Mouse (Mus musculus): ENCODE results near the gene Tyro3. TPM values are rescaled to one million over a fixed set of nuclear protein-coding genes. Genes with fewer than 3 reads are reported as not detected.
A peak's percentile ranks its signal among the peaks of the same experiment; 100 is the strongest.

The Tyro3 gene
- total RNA-seq, 2 experiments from 2014 or later, result 203 to 208 TPM

DNA sequence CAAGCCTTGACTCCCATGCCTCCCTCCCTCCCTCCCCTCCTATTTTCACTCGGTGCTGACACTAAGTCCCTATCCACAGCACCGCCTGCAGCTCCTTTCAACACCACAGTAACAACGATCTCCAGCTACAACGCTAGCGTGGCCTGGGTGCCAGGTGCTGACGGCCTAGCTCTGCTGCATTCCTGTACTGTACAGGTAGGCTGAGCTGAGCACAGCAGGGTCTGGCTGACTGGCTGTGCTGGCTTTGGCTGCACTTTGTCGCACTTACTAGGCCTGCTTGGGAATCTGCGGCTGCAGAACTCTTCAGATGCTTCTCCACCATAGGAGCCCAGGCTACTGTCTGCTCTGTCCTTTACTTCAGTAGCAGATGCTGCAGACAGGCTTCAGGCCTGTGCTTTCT is 8.0 kb downstream of the Tyro3 start:
- TF ChIP-seq CTCF (IDR thresholded peaks at IDR 0.05), result no peak
- no peak for DNase-seq (ENCODE audit: extremely low spot score in 1 of 2, low spot score in 2 of 2)
- Histone ChIP-seq H3K4me3 (no peak overlapping the region), H3K27ac (peak overlapping the region; percentile 72)
- intact Hi-C loops (cut with DNase I), result no loop called here

GRCm38 (mm10) chr2:119808438-119808837 is 10.9 kb downstream of the Tyro3 start:
- Histone ChIP-seq H3K27ac (peak overlapping the region; percentile 45), H3K4me3 (no peak overlapping the region)
- DNase-seq (ENCODE audit: extremely low spot score in 1 of 2, low spot score in 2 of 2), result no peak
- intact Hi-C loops (cut with DNase I), result no loop called here
- no peak for TF ChIP-seq CTCF (IDR thresholded peaks at IDR 0.05)

DNA sequence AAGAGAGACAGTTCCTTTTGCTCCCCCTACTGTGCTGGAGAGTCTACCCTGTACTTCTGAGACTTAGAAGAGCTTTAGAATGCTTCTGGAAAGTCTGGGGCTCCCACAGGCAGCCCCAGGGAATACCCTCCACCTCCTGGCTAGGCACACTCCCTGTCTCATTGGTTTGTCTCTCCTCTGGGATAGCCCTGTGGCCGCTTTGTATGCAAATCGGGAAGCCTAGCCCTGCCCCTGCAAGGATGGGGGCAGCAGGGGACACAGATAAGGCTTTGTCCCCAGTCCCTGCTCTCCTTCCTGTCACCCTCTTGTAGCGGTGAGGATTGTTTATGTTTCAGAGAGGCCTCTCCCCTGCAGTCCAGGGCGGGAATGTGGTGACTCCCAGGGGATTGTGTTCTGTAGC is 11.3 kb downstream of the Tyro3 start:
- H3K27ac ChIP-seq, result peak overlapping the region; percentile 45

DNA sequence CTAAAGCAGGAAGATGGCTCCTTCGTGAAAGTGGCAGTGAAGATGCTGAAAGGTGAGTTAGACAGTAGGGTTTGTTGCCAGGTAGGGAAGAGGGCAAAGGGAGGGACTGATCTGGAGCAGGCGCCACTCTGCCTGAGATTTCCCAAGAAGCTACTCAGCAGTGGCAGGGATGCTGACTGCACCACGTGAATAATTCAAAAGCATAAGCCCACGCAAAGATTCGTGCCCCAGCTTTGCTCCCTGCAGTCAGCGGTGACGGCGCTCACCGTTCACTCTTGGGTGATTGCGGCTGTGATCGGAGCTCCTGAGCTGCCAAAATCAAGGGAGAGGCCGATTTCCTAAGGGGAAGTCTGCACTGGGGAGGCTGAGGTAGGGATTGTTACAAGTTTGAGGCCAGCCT is 13.4 kb downstream of the Tyro3 start:
- DNase-seq (ENCODE audit: extremely low spot score in 1 of 2, low spot score in 2 of 2), result peak in 1 of 2 experiments; percentile 49
- intact Hi-C loops (cut with DNase I), result loop anchor here (1.0 kb wide), 1 partner anchor 10 kb away; no protein-coding TSS in a partner anchor
- no peak for TF ChIP-seq CTCF (IDR thresholded peaks at IDR 0.05)
- peak overlapping the region; percentile 78 for H3K27ac ChIP-seq
- H3K4me3 ChIP-seq, result no peak overlapping the region

More for the DNA sequence above, 11.3 kb downstream of the Tyro3 start:
- intact Hi-C loops (cut with DNase I), result no loop called here
- no peak overlapping the region for H3K4me3 ChIP-seq
- DNase-seq (ENCODE audit: extremely low spot score in 1 of 2, low spot score in 2 of 2), result no peak
- TF ChIP-seq CTCF (IDR thresholded peaks at IDR 0.05), result no peak

DNA sequence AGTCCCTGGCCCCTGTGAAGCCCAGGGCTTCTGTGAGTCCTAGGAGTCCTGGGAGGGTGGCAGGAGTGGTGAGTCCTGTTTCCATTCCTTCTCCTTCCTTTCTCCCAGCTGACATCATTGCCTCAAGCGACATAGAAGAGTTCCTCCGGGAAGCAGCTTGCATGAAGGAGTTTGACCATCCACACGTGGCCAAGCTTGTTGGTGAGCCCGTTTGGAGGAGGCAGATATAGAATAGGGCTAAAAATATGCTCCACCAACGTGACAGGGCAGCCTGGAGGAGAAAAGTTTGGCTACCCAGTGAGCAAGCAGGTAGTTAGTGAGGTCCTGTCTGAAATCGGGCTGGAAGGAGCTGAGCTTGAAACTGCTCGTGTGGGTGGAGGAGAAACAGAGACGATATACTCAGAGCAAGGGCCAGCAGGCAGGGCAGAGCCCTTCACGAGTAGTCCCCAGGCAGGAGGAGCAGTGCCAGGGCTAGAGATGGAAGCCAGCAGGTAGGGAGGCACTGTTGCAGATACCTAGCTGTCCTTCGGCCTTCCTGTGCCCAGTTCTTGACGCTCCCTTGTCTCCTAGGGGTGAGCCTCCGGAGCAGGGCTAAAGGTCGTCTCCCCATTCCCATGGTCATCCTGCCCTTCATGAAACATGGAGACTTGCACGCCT is 14.1 kb downstream of the Tyro3 start:
- no peak for TF ChIP-seq CTCF (IDR thresholded peaks at IDR 0.05)
- DNase-seq (ENCODE audit: extremely low spot score in 1 of 2, low spot score in 2 of 2), result peak; percentile 13 to 48
- intact Hi-C loops (cut with DNase I), result loop anchor here (1.0 kb wide), 1 partner anchor 10 kb away; no protein-coding TSS in a partner anchor
- H3K4me3 ChIP-seq, result no peak overlapping the region
- H3K27ac ChIP-seq, result peak overlapping the region; percentile 78

DNA sequence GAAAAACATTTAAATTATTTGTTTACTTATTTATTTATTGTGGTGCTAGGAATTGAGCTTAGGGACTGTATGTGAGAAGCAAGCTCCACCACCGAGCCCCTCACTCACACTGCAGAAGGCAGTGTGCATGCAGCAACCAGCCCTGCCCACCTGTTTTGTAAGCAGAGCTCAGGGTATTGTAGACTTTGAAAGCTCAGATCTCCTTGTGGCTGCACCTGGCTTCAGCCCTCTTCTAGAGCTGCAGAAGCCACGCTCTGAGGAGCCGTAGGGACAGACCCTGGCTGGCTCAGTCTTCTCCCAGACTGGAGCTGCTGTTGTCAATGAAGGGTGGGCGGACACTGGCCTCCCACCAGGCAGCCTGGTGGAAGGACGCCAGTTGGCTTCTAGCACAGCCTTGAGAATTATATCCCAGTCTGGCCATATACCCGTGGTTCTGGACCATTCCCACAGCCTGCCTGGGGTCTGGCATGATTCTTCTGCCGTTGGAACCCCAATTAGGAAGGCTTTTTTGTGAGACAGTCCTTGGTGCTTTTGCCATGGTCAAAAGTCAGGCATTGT is 16.9 kb downstream of the Tyro3 start:
- H3K27ac ChIP-seq, result peak overlapping the region; percentile 78
- no peak overlapping the region for H3K4me3 ChIP-seq
- DNase-seq (ENCODE audit: extremely low spot score in 1 of 2, low spot score in 2 of 2), result peak; percentile 57 to 70
- intact Hi-C loops (cut with DNase I), result no loop called here
- no peak for TF ChIP-seq CTCF (IDR thresholded peaks at IDR 0.05)

GRCm38 (mm10) chr2:119816611-119817010 is 19.1 kb downstream of the Tyro3 start:
- TF ChIP-seq CTCF (IDR thresholded peaks at IDR 0.05), result no peak
- DNase-seq (ENCODE audit: extremely low spot score in 1 of 2, low spot score in 2 of 2), result peak in 1 of 2 experiments; percentile 15

GRCm38 (mm10) chr2:119817047-119817446 is 19.5 kb downstream of the Tyro3 start:
- H3K27ac ChIP-seq, result peak overlapping the region; percentile 64
- intact Hi-C loops (cut with DNase I), result no loop called here
- TF ChIP-seq CTCF (IDR thresholded peaks at IDR 0.05), result no peak
- peak in 1 of 2 experiments; percentile 57 for DNase-seq (ENCODE audit: extremely low spot score in 1 of 2, low spot score in 2 of 2)
- H3K4me3 ChIP-seq, result no peak overlapping the region

More at GRCm38 (mm10) chr2:119816611-119817010, 19.1 kb downstream of the Tyro3 start:
- Histone ChIP-seq H3K4me3 (no peak overlapping the region), H3K27ac (peak overlapping the region; percentile 64)
- intact Hi-C loops (cut with DNase I), result no loop called here

DNA sequence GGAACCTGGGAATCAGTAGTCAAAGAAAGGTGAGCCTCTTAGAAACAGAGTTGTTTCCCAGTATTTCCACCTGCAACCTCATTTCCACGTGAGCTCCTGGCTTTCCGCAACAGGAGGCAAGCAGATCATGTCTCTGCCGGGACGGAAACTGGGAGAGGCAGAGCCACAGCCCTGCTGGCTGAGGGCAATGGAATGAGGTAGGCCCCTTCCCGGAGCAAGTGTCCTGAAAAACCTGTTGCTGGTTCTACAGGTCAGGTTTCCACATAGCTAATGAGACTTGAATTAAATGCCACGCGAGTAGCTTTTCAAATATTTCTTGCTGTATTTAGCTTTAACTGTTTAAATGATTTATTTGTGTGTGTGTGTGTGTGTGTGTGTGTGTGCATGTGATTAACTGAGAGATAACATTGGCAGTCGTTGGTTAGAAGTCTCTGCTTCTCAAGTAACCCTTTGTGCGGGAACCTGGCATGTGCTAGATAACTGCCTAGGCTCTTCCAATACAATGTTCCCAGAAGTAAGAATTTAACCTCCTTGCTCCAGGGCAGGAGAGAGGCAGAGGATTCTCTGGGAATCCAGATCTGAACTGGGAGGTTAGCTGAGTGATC is 21.2 kb downstream of the Tyro3 start:
- intact Hi-C loops (cut with DNase I), result no loop called here
- DNase-seq (ENCODE audit: extremely low spot score in 1 of 2, low spot score in 2 of 2), result no peak
- Histone ChIP-seq H3K4me3 (no peak overlapping the region), H3K27ac (no peak overlapping the region)
- TF ChIP-seq CTCF (IDR thresholded peaks at IDR 0.05), result no peak

GRCm38 (mm10) chr2:119821136-119821535 is 23.6 kb downstream of the Tyro3 start:
- intact Hi-C loops (cut with DNase I), result no loop called here
- Histone ChIP-seq H3K4me3 (no peak overlapping the region), H3K27ac (peak overlapping the region; percentile 28; the same call in 1 of the 2 replicates)
- no peak for TF ChIP-seq CTCF (IDR thresholded peaks at IDR 0.05)
- peak in 1 of 2 experiments; percentile 60 for DNase-seq (ENCODE audit: extremely low spot score in 1 of 2, low spot score in 2 of 2)

DNA sequence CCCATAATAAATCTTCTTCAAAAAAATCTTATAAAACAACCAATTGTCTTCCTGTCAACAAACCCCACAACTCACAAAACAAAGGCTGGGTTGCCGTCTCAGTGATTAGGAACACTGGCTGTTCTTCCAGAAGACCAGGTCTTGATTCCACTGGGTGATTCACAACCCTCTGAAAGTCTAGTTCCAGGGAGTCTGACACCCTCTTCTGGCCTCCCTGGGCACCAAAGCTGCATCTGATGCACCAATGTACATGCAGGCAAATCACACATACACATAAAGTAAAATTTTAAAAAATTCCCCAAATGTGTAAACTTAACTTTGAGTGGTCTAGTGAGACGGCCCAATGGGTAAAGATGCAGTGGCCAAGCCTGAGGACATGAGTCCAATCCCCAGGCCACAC is 33.0 kb downstream of the Tyro3 start:
- no peak for DNase-seq (ENCODE audit: extremely low spot score in 1 of 2, low spot score in 2 of 2)
- H3K27ac ChIP-seq, result no peak overlapping the region
- H3K4me3 ChIP-seq, result no peak overlapping the region
- intact Hi-C loops (cut with DNase I), result no loop called here
- peak; percentile 40 for TF ChIP-seq CTCF (IDR thresholded peaks at IDR 0.05)

GRCm38 (mm10) chr2:119834231-119834630 is 36.7 kb downstream of the Tyro3 start:
- no peak for TF ChIP-seq CTCF (IDR thresholded peaks at IDR 0.05)
- Histone ChIP-seq H3K27ac (no peak overlapping the region), H3K4me3 (no peak overlapping the region)
- intact Hi-C loops (cut with DNase I), result no loop called here
- no peak for DNase-seq (ENCODE audit: extremely low spot score in 1 of 2, low spot score in 2 of 2)

Data from left cerebral cortex, adult 2 months (tissue).